Mouse (Mus musculus): ENCODE measurements around the gene Fam185a. TPM values are rescaled to one million over a fixed set of nuclear protein-coding genes. Genes with fewer than 3 reads are reported as not detected.

The Fam185a gene
- polyA plus RNA-seq, 1 experiment from 2014 or later: 6.4 TPM

DNA sequence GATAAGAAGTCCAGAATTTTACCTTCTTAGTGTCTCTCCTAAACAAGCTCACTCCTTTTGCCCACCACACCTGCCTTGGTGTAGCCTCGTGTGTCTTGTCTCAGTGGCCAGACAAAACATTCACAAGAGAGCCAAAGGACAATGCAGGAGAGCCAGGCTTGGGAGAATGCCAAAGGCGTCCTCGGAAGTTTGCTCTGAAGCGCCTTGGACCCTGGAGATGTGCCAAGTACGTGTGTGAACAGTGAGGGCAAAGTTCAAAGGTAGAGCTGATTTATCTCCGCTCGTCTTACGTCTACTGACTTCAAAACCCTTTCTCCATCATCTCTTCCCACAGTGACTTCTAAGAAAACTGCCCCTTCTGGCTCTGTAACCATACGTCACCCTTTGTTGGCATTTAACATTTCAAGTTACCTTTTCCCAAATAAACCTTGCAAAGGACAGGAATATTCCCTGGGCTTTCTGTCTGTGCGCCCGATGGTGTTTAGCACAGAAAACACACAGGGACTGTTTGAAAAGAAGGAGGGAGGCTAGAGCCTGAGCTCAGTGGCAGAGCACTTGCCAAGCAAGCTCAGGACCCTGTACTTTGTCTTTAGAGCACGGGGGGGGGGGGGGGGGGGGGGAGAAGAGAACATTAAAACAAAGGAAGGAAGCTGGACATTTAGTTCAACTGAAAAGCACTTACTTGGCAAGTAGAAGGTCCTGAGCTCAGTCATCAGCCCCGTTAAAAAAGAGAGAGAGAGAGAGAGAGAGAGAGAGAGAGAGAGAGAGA is 33.0 kb upstream of the Fam185a start:
- no peak overlapping the region for H3K4me3 ChIP-seq
- no peaks in the 10 kb centered on the region for H3K4me1 ChIP-seq (replicated peaks)
- no peak overlapping the region for H3K27ac ChIP-seq (replicated peaks)
- no peak for ATAC-seq (ENCODE audit: low read depth)
- H3K9ac ChIP-seq: no peak overlapping the region
- WGBS: 38% methylated on average over 13 of the region's 13 CpGs
- H3K36me3 ChIP-seq: no peaks in the 10 kb centered on the region
- H3K9me3 ChIP-seq: no peaks in the 10 kb centered on the region
- H3K27me3 ChIP-seq: no peaks in the 10 kb centered on the region
- H3K4me2 ChIP-seq: no peak overlapping the region

DNA sequence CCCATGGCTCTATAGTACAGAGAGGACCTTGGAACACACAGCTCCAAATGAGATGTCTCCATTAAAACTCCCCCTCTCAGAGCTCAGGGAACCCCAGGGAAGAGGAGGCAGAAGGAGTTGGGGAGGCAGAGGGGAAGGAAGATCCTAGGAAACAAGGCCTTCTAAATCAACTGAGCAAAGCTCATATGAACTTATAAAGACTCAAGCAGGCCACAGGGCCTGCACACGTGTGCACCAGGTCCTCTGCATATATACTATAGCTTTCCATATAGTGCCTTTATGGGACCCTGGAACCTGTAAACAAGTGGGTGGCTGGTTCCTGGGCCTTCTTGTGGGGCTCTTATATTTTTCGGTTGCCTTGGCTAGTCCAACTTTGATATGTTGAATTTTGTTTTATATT is 30.2 kb upstream of the Fam185a start:
- H3K9me3 ChIP-seq: no peaks in the 10 kb centered on the region
- no peaks in the 10 kb centered on the region for H3K27me3 ChIP-seq
- no peak overlapping the region for H3K4me3 ChIP-seq
- no peaks in the 10 kb centered on the region for H3K36me3 ChIP-seq
- no peak for ATAC-seq (ENCODE audit: low read depth)
- no peaks in the 10 kb centered on the region for H3K4me1 ChIP-seq (replicated peaks)
- H3K4me2 ChIP-seq: no peak overlapping the region
- WGBS: 88% methylated on average over 2 of the region's 2 CpGs
- H3K27ac ChIP-seq (replicated peaks): no peak overlapping the region
- no peak overlapping the region for H3K9ac ChIP-seq

DNA sequence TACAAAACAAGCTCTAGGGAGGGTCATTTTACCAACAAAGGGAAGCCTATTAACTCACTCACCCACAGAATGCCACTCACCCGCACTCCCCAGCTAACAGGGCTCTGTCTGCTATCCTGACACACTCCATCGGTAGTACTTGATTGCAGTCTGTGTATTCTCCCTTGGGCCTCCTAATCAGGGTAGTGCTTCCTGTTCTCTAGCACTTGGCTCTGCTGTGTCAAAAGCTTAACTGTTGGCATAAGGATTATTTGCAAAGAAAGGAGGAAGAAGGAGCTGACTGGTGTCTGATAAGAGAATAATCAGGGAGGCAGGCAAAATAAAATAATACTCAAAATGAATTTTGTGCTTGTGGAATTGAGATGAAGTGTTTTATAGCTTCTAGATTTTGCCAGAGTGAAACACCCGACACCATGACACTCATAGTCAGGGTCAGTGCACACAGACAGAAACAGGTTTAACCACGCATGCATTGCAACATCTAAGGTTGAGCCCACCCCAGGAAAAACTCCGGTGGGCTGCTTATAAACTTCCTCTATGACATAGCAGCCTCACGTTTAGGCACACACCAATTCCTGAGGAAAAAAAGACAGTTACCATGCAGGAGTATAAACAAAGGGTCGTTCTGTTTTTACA is 29.4 kb upstream of the Fam185a start:
- Histone ChIP-seq H3K27me3 (no peaks in the 10 kb centered on the region), H3K4me3 (no peak overlapping the region), H3K4me1 (replicated peaks) (no peaks in the 10 kb centered on the region), H3K27ac (replicated peaks) (no peak overlapping the region), H3K4me2 (no peak overlapping the region), H3K9ac (no peak overlapping the region), H3K36me3 (no peaks in the 10 kb centered on the region), H3K9me3 (no peaks in the 10 kb centered on the region)
- no peak for ATAC-seq (ENCODE audit: low read depth)
- WGBS: 56% methylated on average over 7 of the region's 7 CpGs

DNA sequence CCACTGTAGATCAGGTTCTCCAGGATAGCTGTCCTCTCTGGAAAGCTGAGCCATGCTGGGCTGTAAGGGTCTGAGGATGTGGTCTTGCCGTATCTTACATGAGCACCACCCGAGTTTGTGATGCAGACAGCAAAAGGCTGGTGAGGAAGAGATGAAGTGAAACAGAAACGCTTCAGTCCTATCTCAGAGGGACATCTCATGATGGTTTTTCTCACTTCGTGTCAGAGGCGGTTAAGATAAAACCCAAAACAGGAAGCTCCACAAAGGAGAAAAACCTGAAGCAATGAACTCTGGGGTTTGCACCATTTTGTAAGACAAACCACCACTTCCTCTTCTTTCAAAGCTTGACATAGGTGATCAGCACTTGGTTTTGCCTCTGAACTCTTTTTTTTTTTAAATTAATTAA is 13.5 kb upstream of the Fam185a start:
- no peaks in the 10 kb centered on the region for H3K36me3 ChIP-seq
- no peak overlapping the region for H3K9ac ChIP-seq
- 84% methylated on average over 5 of the region's 5 CpGs for WGBS
- no peaks in the 10 kb centered on the region for H3K9me3 ChIP-seq
- no peak overlapping the region for H3K4me3 ChIP-seq
- no peaks in the 10 kb centered on the region for H3K27me3 ChIP-seq
- no peak for ATAC-seq (ENCODE audit: low read depth)
- no peak overlapping the region for H3K27ac ChIP-seq (replicated peaks)
- no peak overlapping the region for H3K4me2 ChIP-seq
- no peaks in the 10 kb centered on the region for H3K4me1 ChIP-seq (replicated peaks)

DNA sequence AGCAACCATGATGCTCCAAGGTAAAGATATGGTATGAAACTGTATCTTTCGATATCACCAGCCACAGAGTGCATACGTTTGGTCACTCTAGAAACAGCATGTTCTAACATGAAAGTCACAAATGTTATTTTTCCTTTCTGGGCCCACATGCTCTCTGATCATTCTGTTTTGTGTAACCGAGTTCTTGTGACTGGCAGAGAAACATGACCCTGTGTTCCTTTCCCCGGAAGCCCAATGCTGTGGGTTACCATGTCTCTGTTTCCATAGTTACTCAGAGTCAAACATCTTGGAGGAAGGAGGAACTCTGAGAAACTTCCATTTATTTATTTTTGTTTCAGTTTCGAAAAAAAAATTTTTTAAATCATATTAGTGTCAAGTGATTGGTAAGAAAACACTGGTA is 12.7 kb upstream of the Fam185a start:
- H3K4me1 ChIP-seq (replicated peaks): no peaks in the 10 kb centered on the region
- no peak overlapping the region for H3K27ac ChIP-seq (replicated peaks)
- H3K4me3 ChIP-seq: no peak overlapping the region
- no peaks in the 10 kb centered on the region for H3K9me3 ChIP-seq
- 81% methylated on average over 5 of the region's 5 CpGs for WGBS
- no peaks in the 10 kb centered on the region for H3K36me3 ChIP-seq
- H3K27me3 ChIP-seq: no peaks in the 10 kb centered on the region
- H3K4me2 ChIP-seq: no peak overlapping the region
- no peak overlapping the region for H3K9ac ChIP-seq
- ATAC-seq (ENCODE audit: low read depth): no peak

DNA sequence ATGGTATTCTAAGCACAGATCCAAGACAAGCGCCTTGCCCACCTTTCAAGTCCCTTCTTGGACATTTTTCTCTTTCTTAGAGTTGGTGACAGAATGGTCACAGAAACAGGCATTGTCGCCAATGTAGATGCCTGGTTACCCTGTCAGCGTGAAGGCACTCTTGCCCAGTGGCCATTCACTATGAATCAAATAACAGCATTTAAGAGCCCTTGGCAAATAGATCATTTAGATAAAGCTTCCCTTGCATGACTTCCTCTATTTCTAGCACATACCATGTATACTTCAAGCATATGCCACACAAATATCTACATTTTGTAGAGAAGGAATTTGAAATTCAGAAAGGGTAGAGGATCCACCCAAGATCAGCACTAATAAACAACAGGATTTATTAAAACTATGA is 11.4 kb upstream of the Fam185a start:
- WGBS: 90% methylated on average over 3 of the region's 3 CpGs

DNA sequence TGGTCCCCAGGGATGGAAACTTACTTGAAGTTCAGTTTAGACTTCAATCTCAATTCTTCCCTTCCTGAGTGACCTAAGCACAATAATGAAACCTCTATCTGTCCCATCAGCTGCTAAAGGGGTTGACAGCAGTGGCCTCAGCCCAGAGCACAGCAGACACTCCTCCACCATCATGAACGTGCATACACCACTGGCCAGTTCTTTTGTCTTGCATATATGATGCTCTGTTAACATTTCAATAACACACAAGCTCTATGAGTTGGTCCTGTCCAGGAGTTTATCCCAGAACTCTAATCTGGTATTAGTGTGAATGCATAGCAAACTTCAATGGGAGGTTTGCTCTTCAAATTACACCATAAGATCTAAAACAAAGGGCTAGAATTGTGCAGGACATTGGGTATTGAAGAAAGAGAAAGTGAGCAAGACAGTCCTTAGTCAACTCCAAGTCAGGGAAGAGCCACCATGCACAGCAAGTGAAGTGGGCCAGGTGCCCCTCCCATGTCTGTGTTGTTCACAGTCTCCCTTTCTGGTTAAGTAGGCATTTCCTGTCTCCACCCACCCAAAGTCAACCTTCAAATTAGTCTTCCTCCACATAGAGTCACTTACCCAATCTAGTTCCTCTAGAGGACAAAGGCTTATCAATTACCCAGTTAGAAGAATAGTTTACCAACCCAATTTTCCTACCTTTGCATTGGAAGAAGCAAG is 10.5 kb upstream of the Fam185a start:
- Histone ChIP-seq H3K4me1 (replicated peaks) (no peaks in the 10 kb centered on the region), H3K9me3 (no peaks in the 10 kb centered on the region), H3K9ac (no peak overlapping the region), H3K36me3 (no peaks in the 10 kb centered on the region), H3K4me2 (no peak overlapping the region), H3K4me3 (no peak overlapping the region), H3K27me3 (no peaks in the 10 kb centered on the region), H3K27ac (replicated peaks) (no peak overlapping the region)
- 68% methylated on average over 1 of the region's 1 CpGs for WGBS
- ATAC-seq (ENCODE audit: low read depth): no peak

More for the DNA sequence above, 11.4 kb upstream of the Fam185a start:
- Histone ChIP-seq H3K4me2 (no peak overlapping the region), H3K36me3 (no peaks in the 10 kb centered on the region), H3K9ac (no peak overlapping the region), H3K27me3 (no peaks in the 10 kb centered on the region), H3K27ac (replicated peaks) (no peak overlapping the region), H3K9me3 (no peaks in the 10 kb centered on the region), H3K4me1 (replicated peaks) (no peaks in the 10 kb centered on the region), H3K4me3 (no peak overlapping the region)
- no peak for ATAC-seq (ENCODE audit: low read depth)

DNA sequence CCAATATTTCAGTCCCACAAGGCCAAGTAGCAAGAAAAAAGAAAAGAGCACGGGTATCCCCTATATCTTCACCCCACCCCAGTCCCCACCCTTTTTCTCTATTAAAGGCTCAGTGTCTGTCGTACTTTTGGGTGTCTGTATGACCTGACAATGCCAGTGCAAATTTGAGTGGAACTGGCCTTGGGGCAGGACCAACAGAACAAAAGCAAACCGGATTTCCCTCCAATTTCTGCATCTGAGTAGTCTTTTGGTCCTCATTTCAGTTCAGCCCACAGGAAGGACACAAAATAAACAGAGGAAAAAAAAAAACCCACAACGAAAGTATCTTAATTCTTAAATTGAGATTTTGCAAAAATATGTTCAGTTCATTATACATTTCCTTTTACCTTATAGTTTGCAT is 6.1 kb upstream of the Fam185a start:
- WGBS: 72% methylated on average over 4 of the region's 4 CpGs
- Histone ChIP-seq H3K36me3 (no peaks in the 10 kb centered on the region), H3K4me2 (no peak overlapping the region), H3K9me3 (no peaks in the 10 kb centered on the region), H3K4me1 (replicated peaks) (no peaks in the 10 kb centered on the region), H3K9ac (no peak overlapping the region), H3K27me3 (no peaks in the 10 kb centered on the region), H3K4me3 (no peak overlapping the region), H3K27ac (replicated peaks) (no peak overlapping the region)
- ATAC-seq (ENCODE audit: low read depth): no peak

DNA sequence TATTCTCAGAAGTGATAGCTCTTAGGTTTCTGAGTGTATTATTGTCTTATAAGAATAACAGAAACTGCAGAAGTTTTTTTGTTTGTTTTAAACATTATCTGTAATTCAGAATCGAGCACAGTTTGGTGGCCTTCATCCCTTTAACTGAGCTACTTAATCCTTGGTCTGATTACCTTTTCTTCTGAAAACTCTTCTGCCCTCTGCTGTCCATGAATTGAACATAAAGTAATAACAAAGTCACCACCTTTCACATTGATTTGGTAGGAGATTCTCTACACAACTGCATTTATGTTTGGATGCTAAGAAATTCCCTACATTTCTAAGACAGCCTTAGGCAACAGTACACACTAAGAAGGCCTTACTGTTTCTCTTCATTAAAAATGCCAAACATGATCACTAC is 4.1 kb upstream of the Fam185a start:
- no peaks in the 10 kb centered on the region for H3K27me3 ChIP-seq
- 57% methylated on average over 1 of the region's 1 CpGs for WGBS
- no peak overlapping the region for H3K27ac ChIP-seq (replicated peaks)
- ATAC-seq (ENCODE audit: low read depth): no peak
- no peak overlapping the region for H3K4me3 ChIP-seq
- H3K4me1 ChIP-seq (replicated peaks): peaks cover 5% of the 10 kb centered on the region
- H3K36me3 ChIP-seq: no peaks in the 10 kb centered on the region
- no peak overlapping the region for H3K4me2 ChIP-seq
- no peaks in the 10 kb centered on the region for H3K9me3 ChIP-seq
- no peak overlapping the region for H3K9ac ChIP-seq

DNA sequence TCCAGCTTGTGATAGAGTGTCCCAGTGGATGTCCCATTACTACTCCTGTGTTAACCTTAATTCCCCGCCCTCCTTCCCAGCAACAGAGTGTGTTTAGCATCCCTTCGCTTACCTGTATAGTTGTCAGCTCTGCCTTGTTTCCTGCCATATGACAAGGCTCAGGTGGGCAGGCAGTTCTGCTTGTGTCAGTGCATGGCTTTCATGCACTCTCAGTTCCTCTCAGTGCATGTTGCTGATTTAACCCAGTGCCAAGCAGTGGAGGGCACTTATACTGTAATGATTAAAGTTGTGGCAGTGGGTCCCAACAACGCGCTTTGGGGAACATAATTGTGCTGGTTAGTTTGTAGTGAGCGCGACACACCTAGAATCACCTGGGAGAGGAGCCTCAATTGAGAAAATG is 1.9 kb downstream of the Fam185a start:
- Histone ChIP-seq H3K27me3 (no peaks in the 10 kb centered on the region), H3K4me3 (no peak overlapping the region), H3K4me2 (peak overlapping the region; percentile 97), H3K9me3 (no peaks in the 10 kb centered on the region), H3K27ac (replicated peaks) (no peak overlapping the region), H3K9ac (no peak overlapping the region), H3K36me3 (no peaks in the 10 kb centered on the region), H3K4me1 (replicated peaks) (peaks cover 20% of the 10 kb centered on the region)
- WGBS: 96% methylated on average over 6 of the region's 6 CpGs
- ATAC-seq (ENCODE audit: low read depth): no peak

DNA sequence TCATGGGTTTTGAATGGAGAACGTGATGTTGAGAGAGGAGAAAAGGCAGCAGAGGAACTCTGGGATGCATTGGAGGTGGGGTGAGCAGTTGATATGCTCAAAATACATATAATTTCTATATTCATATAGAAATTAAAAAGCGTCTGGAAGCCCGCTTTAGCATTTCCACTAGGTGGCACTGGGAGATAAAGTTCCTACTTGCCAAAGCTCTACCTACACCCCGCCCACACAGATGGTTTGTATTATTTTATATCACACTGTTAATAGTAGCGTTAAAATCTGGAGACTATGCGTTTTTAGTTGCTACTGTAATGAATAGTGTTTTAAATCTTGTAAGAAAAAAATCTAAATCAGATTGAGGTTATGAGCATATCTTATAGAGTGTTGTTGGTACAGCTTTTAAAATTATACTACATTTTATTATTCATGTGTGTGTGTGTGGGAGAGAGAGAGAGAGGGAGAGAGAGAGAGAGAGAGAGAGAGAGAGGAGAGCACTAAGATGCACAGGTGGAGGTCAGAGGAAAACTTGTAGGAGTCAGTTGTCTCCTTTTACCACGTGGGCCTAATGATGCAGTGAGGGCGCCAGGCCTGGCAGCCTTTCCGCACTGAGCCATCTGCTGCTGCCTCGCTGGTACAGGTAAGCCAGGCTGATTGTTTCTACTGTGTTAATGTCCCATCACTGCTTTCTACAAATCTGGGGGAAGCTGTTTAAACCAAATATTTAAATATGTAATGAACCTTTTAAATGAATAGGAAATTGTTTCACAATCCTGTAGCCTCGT is 9.6 kb downstream of the Fam185a start:
- peak; percentile 56 for ATAC-seq (ENCODE audit: low read depth)
- Histone ChIP-seq H3K4me3 (no peak overlapping the region), H3K36me3 (no peaks in the 10 kb centered on the region), H3K4me2 (no peak overlapping the region), H3K27ac (replicated peaks) (no peak overlapping the region), H3K4me1 (replicated peaks) (no peaks in the 10 kb centered on the region), H3K27me3 (no peaks in the 10 kb centered on the region), H3K9me3 (no peaks in the 10 kb centered on the region), H3K9ac (no peak overlapping the region)
- WGBS: 77% methylated on average over 11 of the region's 11 CpGs

DNA sequence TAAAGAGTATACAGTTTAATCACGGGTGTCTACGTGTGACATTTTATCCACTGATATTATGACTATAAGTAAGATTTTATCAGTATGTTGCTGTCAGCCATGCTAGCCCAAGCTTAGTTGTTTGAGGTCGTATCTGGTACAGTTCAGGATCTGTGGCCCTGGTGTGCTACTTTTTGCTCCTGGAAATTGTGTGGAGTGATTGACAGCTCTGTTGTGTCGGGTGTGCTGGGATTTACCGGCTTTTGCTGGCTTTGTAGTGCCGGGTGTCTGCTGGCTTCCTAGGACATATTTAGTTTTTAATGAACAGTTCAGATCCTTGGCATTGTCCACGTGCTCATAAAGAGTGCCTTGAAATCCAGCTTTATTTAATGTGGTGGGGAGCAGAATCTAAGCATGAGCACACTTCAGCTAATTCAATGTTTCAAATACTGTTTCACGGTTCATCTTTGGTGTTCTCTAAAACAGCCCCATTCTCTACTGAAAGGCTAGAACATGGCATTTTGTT is 11.8 kb downstream of the Fam185a start:
- ATAC-seq (ENCODE audit: low read depth): no peak
- Histone ChIP-seq H3K9me3 (no peaks in the 10 kb centered on the region), H3K4me3 (no peak overlapping the region), H3K9ac (no peak overlapping the region), H3K36me3 (no peaks in the 10 kb centered on the region), H3K27me3 (no peaks in the 10 kb centered on the region), H3K27ac (replicated peaks) (no peak overlapping the region), H3K4me2 (no peak overlapping the region), H3K4me1 (replicated peaks) (peaks cover 7% of the 10 kb centered on the region)
- 60% methylated on average over 8 of the region's 8 CpGs for WGBS
